Mouse (Mus musculus) stomach, embryonic 14.5 days (tissue): ENCODE measurements around the gene Hk1. TPM values are rescaled to one million over a fixed set of nuclear protein-coding genes. Genes with fewer than 3 reads are reported as not detected.

Source experiments
- ATAC-seq: fragments of 200-750 bp; cut with Nextera tagmentation; 2 replicates; pipeline ENCODE4 v1.8.0; 2017; ENCODE audit warnings: low read depth, moderate TSS enrichment; ENCODE audit not compliant: insufficient number of reproducible peaks, insufficient read depth, low FRiP score
- H3K27ac ChIP-seq: fragments of 300-500 bp; sonication (generic); 2 replicates; pipeline ENCODE4 v1.5.1; 2014; ENCODE audit warnings: mild to moderate bottlenecking, low read length, moderate library complexity, mixed read lengths
- H3K27me3 ChIP-seq: fragments of 300-500 bp; sonication (generic); 2 replicates; pipeline ENCODE4 v1.6.1; 2014; ENCODE audit warnings: low read length, control low read depth, mixed read lengths; ENCODE audit not compliant: control insufficient read depth, insufficient read depth
- H3K36me3 ChIP-seq: fragments of 300-500 bp; sonication (generic); 2 replicates; pipeline ENCODE4 v1.6.1; 2014; ENCODE audit warnings: mild to moderate bottlenecking, control low read depth, low read length, moderate library complexity, mixed read lengths; ENCODE audit not compliant: control insufficient read depth, insufficient read depth
- H3K4me1 ChIP-seq: fragments of 300-500 bp; sonication (generic); 2 replicates; pipeline ENCODE4 v1.6.1; 2014; ENCODE audit warnings: low read length, control low read depth, mixed read lengths; ENCODE audit not compliant: control insufficient read depth, insufficient read depth
- H3K4me2 ChIP-seq: fragments of 300-500 bp; sonication (generic); replicated peaks from 2 replicates; pipeline ENCODE4 v1.6.1; 2014; ENCODE audit warnings: low read depth, low read length, control low read depth
- H3K4me3 ChIP-seq: fragments of 300-500 bp; sonication (generic); 2 replicates; pipeline ENCODE4 v1.5.1; 2014; ENCODE audit warnings: low read depth, low read length, control low read depth
- H3K9ac ChIP-seq: fragments of 300-500 bp; sonication (generic); replicated peaks from 2 replicates; pipeline ENCODE4 v1.6.1; 2014; ENCODE audit warnings: low read depth, mild to moderate bottlenecking, control low read depth, low read length, moderate library complexity, mixed read lengths
- H3K9me3 ChIP-seq: fragments of 300-500 bp; sonication (generic); 2 replicates; pipeline ENCODE4 v1.6.1; 2016; ENCODE audit warnings: low read depth, low read length, control low read depth; ENCODE audit not compliant: control insufficient read depth
- WGBS: fragments of 180-500 bp; shearing (Covaris S2); extraction: QIAGEN DNeasy Blood & Tissue Kit; methylation state at CpG from one replicate; pipeline ENCODE4 v1.1.7; 2014; 5-methylcytosine and 5-hydroxymethylcytosine counted together
- polyA plus RNA-seq: library from polyadenylated mRNA; unstranded; fragments of >200 nt; fragmentation: Nextera tagmentation; extraction: Ambion mirVana; gene quantifications from 2 replicates; pipeline ENCODE4 v1.2.1, GENCODE M21; 2014

The Hk1 gene
- polyA plus RNA-seq, 1 experiment from 2014 or later, result 19.4 TPM

GRCm38 (mm10) chr10:62356105-62356730, 23.5 kb downstream of the Hk1 start:
- Histone ChIP-seq H3K9me3 (no peaks in the 10 kb centered on the region), H3K27me3 (no peaks in the 10 kb centered on the region), H3K4me1 (no peaks in the 10 kb centered on the region), H3K9ac (no peak overlapping the region), H3K27ac (no peak overlapping the region), H3K4me2 (no peak overlapping the region), H3K36me3 (no peaks in the 10 kb centered on the region), H3K4me3 (no peak overlapping the region)
- no peak for ATAC-seq
- WGBS, result 80% methylated on average over 17 of the region's 17 CpGs

GRCm38 (mm10) chr10:62345147-62345546, 34.6 kb downstream of the Hk1 start:
- WGBS, result 73% methylated on average over 5 of the region's 5 CpGs
- Histone ChIP-seq H3K27me3 (no peaks in the 10 kb centered on the region), H3K4me2 (no peak overlapping the region), H3K4me1 (peaks cover 7% of the 10 kb centered on the region; the same call in 1 of the 2 replicates), H3K9ac (no peak overlapping the region), H3K9me3 (no peaks in the 10 kb centered on the region), H3K4me3 (no peak overlapping the region), H3K27ac (no peak overlapping the region), H3K36me3 (no peaks in the 10 kb centered on the region)
- ATAC-seq, result no peak

GRCm38 (mm10) chr10:62344004-62344752, 35.5 kb downstream of the Hk1 start:
- Histone ChIP-seq H3K9ac (no peak overlapping the region), H3K4me1 (peaks cover 8% of the 10 kb centered on the region), H3K27me3 (no peaks in the 10 kb centered on the region), H3K4me2 (no peak overlapping the region), H3K9me3 (no peaks in the 10 kb centered on the region), H3K36me3 (no peaks in the 10 kb centered on the region), H3K27ac (no peak overlapping the region), H3K4me3 (no peak overlapping the region)
- ATAC-seq, result no peak
- WGBS, result 76% methylated on average over 9 of the region's 9 CpGs

GRCm38 (mm10) chr10:62342512-62342911, 37.2 kb downstream of the Hk1 start:
- WGBS, result 80% methylated on average over 6 of the region's 6 CpGs
- ATAC-seq, result no peak
- Histone ChIP-seq H3K36me3 (no peaks in the 10 kb centered on the region), H3K27me3 (no peaks in the 10 kb centered on the region), H3K9me3 (no peaks in the 10 kb centered on the region), H3K9ac (no peak overlapping the region), H3K4me3 (no peak overlapping the region), H3K27ac (no peak overlapping the region), H3K4me2 (no peak overlapping the region), H3K4me1 (peaks cover 19% of the 10 kb centered on the region)

- Histone ChIP-seq H3K4me2 (no peak overlapping the region), H3K36me3 (no peaks in the 10 kb centered on the region), H3K4me1 (peaks cover 22% of the 10 kb centered on the region), H3K4me3 (no peak overlapping the region), H3K9ac (no peak overlapping the region), H3K27ac (no peak overlapping the region), H3K27me3 (no peaks in the 10 kb centered on the region), H3K9me3 (no peaks in the 10 kb centered on the region)
- 83% methylated on average over 4 of the region's 4 CpGs for WGBS
- no peak for ATAC-seq
These were observed 37.8 kb downstream of the Hk1 start for GRCm38 (mm10) chr10:62341956-62342355.

GRCm38 (mm10) chr10:62340991-62341390, 38.7 kb downstream of the Hk1 start:
- WGBS, result 16% methylated on average over 3 of the region's 3 CpGs
- no peaks in the 10 kb centered on the region for H3K27me3 ChIP-seq
- ATAC-seq, result no peak

GRCm38 (mm10) chr10:62340095-62340731, 39.5 kb downstream of the Hk1 start:
- no peaks in the 10 kb centered on the region for H3K27me3 ChIP-seq
- peaks cover 22% of the 10 kb centered on the region for H3K4me1 ChIP-seq
- no peaks in the 10 kb centered on the region for H3K36me3 ChIP-seq
- H3K9me3 ChIP-seq, result no peaks in the 10 kb centered on the region
- ATAC-seq, result peak; percentile 96
- peak overlapping the region; percentile 61 for H3K9ac ChIP-seq
- H3K4me3 ChIP-seq, result peak overlapping the region; percentile 72
- H3K27ac ChIP-seq, result peak overlapping the region; percentile 89
- peak overlapping the region; percentile 93 for H3K4me2 ChIP-seq
- WGBS, result under 1% methylated on average over 38 of the region's 38 CpGs

More at GRCm38 (mm10) chr10:62340991-62341390, 38.7 kb downstream of the Hk1 start:
- Histone ChIP-seq H3K36me3 (no peaks in the 10 kb centered on the region), H3K4me1 (peaks cover 22% of the 10 kb centered on the region), H3K4me3 (peak overlapping the region; percentile 72), H3K9ac (peak overlapping the region; percentile 61; the same call in 1 of the 2 replicates), H3K27ac (no peak overlapping the region), H3K9me3 (no peaks in the 10 kb centered on the region), H3K4me2 (peak overlapping the region; percentile 93)

- ATAC-seq, result peak; percentile 20; the same call in 1 of the 2 replicates
- H3K9me3 ChIP-seq, result no peaks in the 10 kb centered on the region
- H3K36me3 ChIP-seq, result no peaks in the 10 kb centered on the region
- peak overlapping the region; percentile 61 for H3K9ac ChIP-seq
- H3K4me3 ChIP-seq, result peak overlapping the region; percentile 72
- H3K27ac ChIP-seq, result peak overlapping the region; percentile 49; the same call in 1 of the 2 replicates
- peaks cover 22% of the 10 kb centered on the region for H3K4me1 ChIP-seq
- H3K27me3 ChIP-seq, result no peaks in the 10 kb centered on the region
- peak overlapping the region; percentile 93 for H3K4me2 ChIP-seq
- 3% methylated on average over 45 of the region's 45 CpGs for WGBS
These were observed 40.3 kb downstream of the Hk1 start for GRCm38 (mm10) chr10:62339211-62340094.
